Mouse (Mus musculus): ENCODE data around the gene Rfx8. TPM values are rescaled to one million over a fixed set of nuclear protein-coding genes. Genes with fewer than 3 reads are reported as not detected.

The Rfx8 gene
- polyA plus RNA-seq, 1 experiment, result not detected

- no peak for TF ChIP-seq GATA1 (IDR thresholded peaks at IDR 0.05; ENCODE audit: low read length)
Observed at GRCm38 (mm10) chr1:39748666-39749065, 27.9 kb upstream of the Rfx8 start.

- no peak for TF ChIP-seq GATA1 (IDR thresholded peaks at IDR 0.05; ENCODE audit: low read length)
Observed at GRCm38 (mm10) chr1:39746464-39746863, 25.7 kb upstream of the Rfx8 start.

- TF ChIP-seq GATA1 (IDR thresholded peaks at IDR 0.05; ENCODE audit: low read length), result no peak
Observed at GRCm38 (mm10) chr1:39740948-39741347, 20.2 kb upstream of the Rfx8 start.

- no peak for TF ChIP-seq GATA1 (IDR thresholded peaks at IDR 0.05; ENCODE audit: low read length)
Observed at GRCm38 (mm10) chr1:39740002-39740401, 19.2 kb upstream of the Rfx8 start.

- TF ChIP-seq GATA1 (IDR thresholded peaks at IDR 0.05; ENCODE audit: low read length), result no peak
Observed at GRCm38 (mm10) chr1:39735927-39736604, 15.3 kb upstream of the Rfx8 start.

- no peak for TF ChIP-seq GATA1 (IDR thresholded peaks at IDR 0.05; ENCODE audit: low read length)
Observed at GRCm38 (mm10) chr1:39735493-39735892, 14.7 kb upstream of the Rfx8 start.

- no peak for TF ChIP-seq GATA1 (IDR thresholded peaks at IDR 0.05; ENCODE audit: low read length)
Observed at GRCm38 (mm10) chr1:39734881-39735280, 14.1 kb upstream of the Rfx8 start.

GRCm38 (mm10) chr1:39734311-39734710 is 13.5 kb upstream of the Rfx8 start:
- TF ChIP-seq GATA1 (IDR thresholded peaks at IDR 0.05; ENCODE audit: low read length), result no peak

GRCm38 (mm10) chr1:39733876-39734275 is 13.1 kb upstream of the Rfx8 start:
- TF ChIP-seq GATA1 (IDR thresholded peaks at IDR 0.05; ENCODE audit: low read length), result no peak

GRCm38 (mm10) chr1:39732081-39732480 is 11.3 kb upstream of the Rfx8 start:
- no peak for TF ChIP-seq GATA1 (IDR thresholded peaks at IDR 0.05; ENCODE audit: low read length)

GRCm38 (mm10) chr1:39731543-39731942 is 10.7 kb upstream of the Rfx8 start:
- no peak for TF ChIP-seq GATA1 (IDR thresholded peaks at IDR 0.05; ENCODE audit: low read length)

GRCm38 (mm10) chr1:39730868-39731267 is 10.1 kb upstream of the Rfx8 start:
- no peak for TF ChIP-seq GATA1 (IDR thresholded peaks at IDR 0.05; ENCODE audit: low read length)

GRCm38 (mm10) chr1:39729919-39730318 is 9.1 kb upstream of the Rfx8 start:
- TF ChIP-seq GATA1 (IDR thresholded peaks at IDR 0.05; ENCODE audit: low read length), result no peak

GRCm38 (mm10) chr1:39721351-39721726 is 542 bp upstream of the Rfx8 start:
- no peak for TF ChIP-seq GATA1 (IDR thresholded peaks at IDR 0.05; ENCODE audit: low read length)

- no peak for TF ChIP-seq GATA1 (IDR thresholded peaks at IDR 0.05; ENCODE audit: low read length)
Observed at GRCm38 (mm10) chr1:39720186-39720585, 611 bp downstream of the Rfx8 start.

- no peak for TF ChIP-seq GATA1 (IDR thresholded peaks at IDR 0.05; ENCODE audit: low read length)
Observed at GRCm38 (mm10) chr1:39715551-39715950, 5.2 kb downstream of the Rfx8 start.

- TF ChIP-seq GATA1 (IDR thresholded peaks at IDR 0.05; ENCODE audit: low read length), result no peak
Observed at GRCm38 (mm10) chr1:39714729-39715128, 6.1 kb downstream of the Rfx8 start.
